Mouse (Mus musculus) limb, embryonic 13.5 days (tissue): ENCODE measurements around the gene Slc43a2. TPM values are rescaled to one million over a fixed set of nuclear protein-coding genes. Genes with fewer than 3 reads are reported as not detected.
A peak's percentile ranks its signal among the peaks of the same experiment; 100 is the strongest.
"Not testable (repeated sequence)": the region's sequence is repeated elsewhere in the genome, so short reads cannot be mapped to it uniquely, and the experiment has no call there.

Experiments
- ATAC-seq: fragments of 200-750 bp; cut with Nextera tagmentation; 2 replicates; pipeline ENCODE4 v1.8.0; 2017; ENCODE audit warnings: low read depth, moderate number of reproducible peaks, moderate TSS enrichment; ENCODE audit not compliant: low FRiP score
- H3K27ac ChIP-seq: fragments of 300-500 bp; sonication (generic); 2 replicates; pipeline ENCODE4 v1.5.1; 2015; ENCODE audit warnings: inconsistent platforms, mild to moderate bottlenecking, moderate library complexity
- H3K27me3 ChIP-seq: fragments of 300-500 bp; sonication (generic); 2 replicates; pipeline ENCODE4 v1.6.1; 2015; ENCODE audit warnings: mild to moderate bottlenecking, inconsistent platforms
- H3K36me3 ChIP-seq: fragments of 300-500 bp; sonication (generic); 2 replicates; pipeline ENCODE4 v1.6.1; 2015; ENCODE audit warnings: inconsistent platforms, mild to moderate bottlenecking, moderate library complexity
- H3K4me1 ChIP-seq: fragments of 300-500 bp; sonication (generic); 2 replicates; pipeline ENCODE4 v1.6.1; 2015; ENCODE audit warnings: inconsistent platforms
- H3K4me2 ChIP-seq: fragments of 300-500 bp; sonication (generic); replicated peaks from 2 replicates; pipeline ENCODE4 v1.6.1; 2015; ENCODE audit warnings: inconsistent platforms, mild to moderate bottlenecking, moderate library complexity
- H3K4me3 ChIP-seq: fragments of 300-500 bp; sonication (generic); 2 replicates; pipeline ENCODE4 v1.5.1; 2015; ENCODE audit warnings: moderate library complexity, mild to moderate bottlenecking, inconsistent platforms
- H3K9ac ChIP-seq: fragments of 300-500 bp; sonication (generic); 2 replicates; pipeline ENCODE4 v1.6.1; 2015; ENCODE audit warnings: mild to moderate bottlenecking, inconsistent platforms
- H3K9me3 ChIP-seq: fragments of 300-500 bp; sonication (generic); 2 replicates; pipeline ENCODE4 v1.6.1; 2016; ENCODE audit warnings: inconsistent platforms
- WGBS: fragments of 180-500 bp; shearing (Covaris S2); methylation state at CpG from one replicate; pipeline ENCODE4 v1.1.7; 2015; 5-methylcytosine and 5-hydroxymethylcytosine counted together
- polyA plus RNA-seq: library from polyadenylated mRNA; unstranded; fragments of >200 nt; fragmentation: Nextera tagmentation; extraction: Ambion mirVana; gene quantifications from 2 replicates; pipeline ENCODE4 v1.2.1, GENCODE M21; 2015

Gene Slc43a2
- polyA plus RNA-seq, 1 experiment from 2014 or later = 4.8 TPM

GRCm38 (mm10) chr11:75585978-75586377 lies 54.5 kb downstream of the Slc43a2 start:
- no peak for ATAC-seq
- WGBS = 77% methylated on average over 5 of the region's 5 CpGs

DNA sequence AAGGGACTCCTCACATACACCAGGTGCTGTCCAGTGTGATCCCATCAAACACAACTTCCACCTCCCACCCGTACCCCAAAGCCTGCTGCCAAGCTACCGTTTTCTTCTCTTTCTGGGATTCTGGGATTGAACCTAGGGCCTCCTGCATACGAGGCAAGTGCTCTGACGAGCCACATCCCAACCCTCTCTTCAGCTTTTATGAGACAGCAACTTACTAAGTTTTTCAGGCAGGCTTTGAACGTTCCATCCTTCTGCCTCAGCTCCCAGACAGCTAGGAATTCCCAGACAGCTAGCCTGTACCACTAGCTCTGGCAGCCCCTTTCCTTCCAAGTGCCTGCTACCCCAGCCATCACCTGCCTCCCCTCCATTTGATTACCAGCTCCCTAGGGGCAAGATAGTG lies 55.5 kb downstream of the Slc43a2 start:
- Histone ChIP-seq H3K36me3 (peaks cover 4% of the 10 kb centered on the region; the same call in 1 of the 2 replicates), H3K9ac (no peak overlapping the region), H3K4me1 (peaks cover 21% of the 10 kb centered on the region), H3K27ac (no peak overlapping the region), H3K9me3 (no peaks in the 10 kb centered on the region), H3K27me3 (no peaks in the 10 kb centered on the region), H3K4me3 (no peak overlapping the region), H3K4me2 (no peak overlapping the region)
- ATAC-seq = no peak
- WGBS = 77% methylated on average over 5 of the region's 5 CpGs

More at GRCm38 (mm10) chr11:75585978-75586377, 54.5 kb downstream of the Slc43a2 start:
- Histone ChIP-seq H3K27ac (no peak overlapping the region), H3K27me3 (no peaks in the 10 kb centered on the region), H3K4me2 (no peak overlapping the region), H3K4me1 (peaks cover 21% of the 10 kb centered on the region), H3K4me3 (no peak overlapping the region), H3K36me3 (no peaks in the 10 kb centered on the region), H3K9ac (no peak overlapping the region), H3K9me3 (no peaks in the 10 kb centered on the region)

DNA sequence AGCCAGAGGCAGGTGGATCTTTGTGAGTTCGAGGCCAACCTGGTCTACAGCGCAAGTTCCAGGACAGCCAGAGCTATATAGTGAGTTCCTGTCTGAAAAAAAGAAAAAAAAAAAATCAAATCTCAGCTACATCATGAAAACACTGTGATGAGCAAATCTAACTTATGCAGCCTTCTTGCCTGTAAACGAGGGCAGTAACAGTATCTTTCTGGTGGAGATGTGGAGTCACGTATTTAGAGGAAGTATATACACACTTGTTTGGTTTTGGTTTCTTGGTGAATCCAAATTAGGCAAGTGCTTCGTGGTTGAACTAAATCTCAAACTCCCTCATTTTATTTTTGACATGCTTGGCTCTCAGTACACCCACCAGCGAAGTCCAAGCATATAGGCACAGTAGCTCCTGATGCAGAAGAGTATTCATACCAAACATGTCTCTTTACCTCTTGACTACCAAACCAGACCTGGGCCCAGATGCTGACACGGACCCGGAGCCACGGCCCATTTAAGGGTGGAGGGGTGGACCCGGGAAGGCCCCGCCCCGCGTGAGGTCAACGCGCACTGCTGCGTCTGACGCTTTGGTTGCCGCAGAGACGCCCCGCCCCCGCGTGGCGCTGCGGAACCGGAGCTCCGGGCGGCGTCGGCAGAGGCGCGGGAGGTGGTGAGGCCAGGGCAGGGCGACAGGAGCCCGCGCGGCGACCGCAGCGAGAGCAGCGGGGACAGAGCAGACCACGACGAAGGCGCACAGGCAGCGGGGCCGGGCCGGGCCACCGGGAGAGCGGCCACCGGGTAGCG lies 56.2 kb downstream of the Slc43a2 start, which contains the start of gene Pitpna:
Gene Pitpna (plus strand): TSS at position 605 of the 792 bp plus-strand sequence.
- peak within 1 kb of the TSS; percentile 75 for H3K27ac ChIP-seq
- ATAC-seq = peak; percentile 95
- H3K4me2 ChIP-seq = peak within 1 kb of the TSS; percentile 91
- H3K36me3 ChIP-seq = peaks cover 11% of the 10 kb centered on the region
- peak within 1 kb of the TSS; percentile 96 for H3K4me3 ChIP-seq
- peaks cover 21% of the 10 kb centered on the region for H3K4me1 ChIP-seq
- no peaks in the 10 kb centered on the region for H3K27me3 ChIP-seq
- peak within 1 kb of the TSS; percentile 92 for H3K9ac ChIP-seq
- WGBS = 6% methylated on average over 48 of the region's 49 CpGs
- no peaks in the 10 kb centered on the region for H3K9me3 ChIP-seq

- H3K27ac ChIP-seq = peak overlapping the region; percentile 75
- H3K27me3 ChIP-seq = no peaks in the 10 kb centered on the region
- H3K4me2 ChIP-seq = peak overlapping the region; percentile 91
- peak overlapping the region; percentile 96 for H3K4me3 ChIP-seq
- H3K36me3 ChIP-seq = peaks cover 18% of the 10 kb centered on the region
- H3K9me3 ChIP-seq = no peaks in the 10 kb centered on the region
- WGBS = 1% methylated on average over 37 of the region's 37 CpGs
- ATAC-seq = peak; percentile 76
- peaks cover 21% of the 10 kb centered on the region for H3K4me1 ChIP-seq
- H3K9ac ChIP-seq = peak overlapping the region; percentile 92
Measured at GRCm38 (mm10) chr11:75588285-75588941, 56.9 kb downstream of the Slc43a2 start.

GRCm38 (mm10) chr11:75592612-75593011 lies 61.1 kb downstream of the Slc43a2 start:
- 89% methylated on average over 5 of the region's 5 CpGs for WGBS

GRCm38 (mm10) chr11:75594431-75594830 lies 62.9 kb downstream of the Slc43a2 start:
- H3K9ac ChIP-seq = no peak overlapping the region
- no peaks in the 10 kb centered on the region for H3K9me3 ChIP-seq
- 79% methylated on average over 9 of the region's 9 CpGs for WGBS
- no peak overlapping the region for H3K4me2 ChIP-seq
- peaks cover 8% of the 10 kb centered on the region for H3K4me1 ChIP-seq
- H3K27me3 ChIP-seq = no peaks in the 10 kb centered on the region
- H3K27ac ChIP-seq = no peak overlapping the region
- no peak for ATAC-seq
- peaks cover 74% of the 10 kb centered on the region for H3K36me3 ChIP-seq
- H3K4me3 ChIP-seq = no peak overlapping the region

More at GRCm38 (mm10) chr11:75592612-75593011, 61.1 kb downstream of the Slc43a2 start:
- Histone ChIP-seq H3K4me2 (no peak overlapping the region), H3K4me3 (no peak overlapping the region), H3K4me1 (peaks cover 18% of the 10 kb centered on the region), H3K27me3 (no peaks in the 10 kb centered on the region), H3K27ac (no peak overlapping the region), H3K9ac (no peak overlapping the region), H3K9me3 (no peaks in the 10 kb centered on the region), H3K36me3 (peaks cover 59% of the 10 kb centered on the region)
- no peak for ATAC-seq

DNA sequence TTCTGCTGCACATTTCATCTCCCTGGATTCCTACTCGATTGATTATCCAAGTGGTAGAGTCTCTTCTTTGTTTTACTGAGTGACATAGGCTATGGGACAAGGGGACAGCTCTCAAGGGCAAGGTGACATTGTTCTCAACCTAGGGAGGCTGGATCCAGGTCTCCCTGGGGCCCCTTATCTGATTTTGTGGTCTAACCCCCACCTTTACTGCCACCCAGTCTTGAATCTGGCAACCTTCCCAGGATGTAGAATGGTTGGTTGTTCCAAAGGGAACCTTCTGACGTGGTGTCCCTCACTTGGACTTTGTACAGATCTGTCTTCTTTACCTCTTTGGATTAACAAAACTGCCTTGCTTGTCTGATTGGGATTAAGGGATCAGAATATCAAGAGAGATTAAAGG lies 63.9 kb downstream of the Slc43a2 start:
- 78% methylated on average over 2 of the region's 2 CpGs for WGBS
- Histone ChIP-seq H3K36me3 (peaks cover 80% of the 10 kb centered on the region), H3K4me2 (no peak overlapping the region), H3K9me3 (no peaks in the 10 kb centered on the region), H3K4me1 (no peaks in the 10 kb centered on the region), H3K27me3 (no peaks in the 10 kb centered on the region), H3K9ac (peak overlapping the region; percentile 2; the same call in 1 of the 2 replicates), H3K4me3 (no peak overlapping the region), H3K27ac (no peak overlapping the region)
- ATAC-seq = no peak

- H3K4me3 ChIP-seq = no peak overlapping the region
- H3K27ac ChIP-seq = no peak overlapping the region
- no peak overlapping the region for H3K4me2 ChIP-seq
- no peaks in the 10 kb centered on the region for H3K9me3 ChIP-seq
- no peaks in the 10 kb centered on the region for H3K27me3 ChIP-seq
- no peak for ATAC-seq
- H3K9ac ChIP-seq = peak overlapping the region; percentile 2; the same call in 1 of the 2 replicates
- H3K36me3 ChIP-seq = peaks cover 84% of the 10 kb centered on the region
- WGBS = 84% methylated on average over 7 of the region's 7 CpGs
- H3K4me1 ChIP-seq = no peaks in the 10 kb centered on the region
Measured at GRCm38 (mm10) chr11:75595816-75596215, 64.3 kb downstream of the Slc43a2 start.

GRCm38 (mm10) chr11:75596726-75597255 lies 65.3 kb downstream of the Slc43a2 start:
- Histone ChIP-seq H3K4me3 (no peak overlapping the region), H3K9ac (no peak overlapping the region), H3K4me1 (no peaks in the 10 kb centered on the region), H3K4me2 (no peak overlapping the region), H3K27ac (no peak overlapping the region), H3K27me3 (no peaks in the 10 kb centered on the region), H3K36me3 (peaks cover 91% of the 10 kb centered on the region), H3K9me3 (no peaks in the 10 kb centered on the region)
- ATAC-seq = no peak
- WGBS = 83% methylated on average over 3 of the region's 3 CpGs

DNA sequence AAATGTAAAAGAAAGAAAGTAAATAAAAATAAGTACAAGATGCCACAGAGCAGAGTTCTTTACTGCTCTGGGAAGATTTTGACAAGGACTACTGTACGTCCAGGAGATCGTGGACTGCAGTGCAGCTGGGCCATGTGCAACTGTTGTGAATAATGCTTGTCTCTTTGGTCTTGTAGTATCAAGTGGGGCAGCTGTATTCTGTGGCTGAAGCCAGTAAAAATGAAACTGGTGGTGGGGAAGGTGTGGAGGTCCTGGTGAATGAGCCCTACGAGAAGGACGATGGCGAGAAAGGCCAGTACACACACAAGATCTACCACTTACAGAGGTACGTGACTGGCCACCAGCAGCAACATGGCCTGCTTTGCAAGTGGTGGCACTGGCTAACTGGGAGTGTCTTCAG lies 66.5 kb downstream of the Slc43a2 start:
- WGBS = 91% methylated on average over 6 of the region's 6 CpGs

DNA sequence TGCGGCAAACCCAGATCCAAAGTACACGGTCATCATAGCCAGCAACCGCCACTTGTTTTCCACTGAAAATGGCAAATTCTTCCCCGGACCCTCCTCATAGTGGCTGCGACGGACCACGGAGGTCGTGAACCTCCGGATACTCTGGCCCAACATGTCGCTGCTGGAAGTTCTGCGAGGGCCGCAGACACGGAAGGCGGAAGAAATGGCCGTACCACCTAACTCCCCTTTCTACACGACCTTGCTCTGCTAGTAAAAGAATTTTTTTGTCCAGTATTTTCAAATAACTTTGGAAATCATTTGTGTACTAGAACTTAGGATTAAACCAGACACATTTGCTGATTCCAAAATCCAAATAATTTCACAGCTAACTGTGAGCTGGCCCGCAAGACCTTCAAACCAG lies 68.3 kb downstream of the Slc43a2 start:
- not testable (repeated sequence) for H3K4me3 ChIP-seq, H3K27ac ChIP-seq, H3K4me1 ChIP-seq, H3K9me3 ChIP-seq, H3K9ac ChIP-seq, H3K4me2 ChIP-seq, H3K27me3 ChIP-seq, ATAC-seq
- WGBS = 95% methylated on average over 17 of the region's 17 CpGs
- H3K36me3 ChIP-seq = peaks cover 89% of the 10 kb centered on the region

More for the DNA sequence above, 66.5 kb downstream of the Slc43a2 start:
- no peaks in the 10 kb centered on the region for H3K9me3 ChIP-seq
- H3K27ac ChIP-seq = no peak overlapping the region
- peaks cover 92% of the 10 kb centered on the region for H3K36me3 ChIP-seq
- H3K4me2 ChIP-seq = no peak overlapping the region
- no peaks in the 10 kb centered on the region for H3K4me1 ChIP-seq
- H3K9ac ChIP-seq = no peak overlapping the region
- no peak overlapping the region for H3K4me3 ChIP-seq
- no peaks in the 10 kb centered on the region for H3K27me3 ChIP-seq
- ATAC-seq = no peak

DNA sequence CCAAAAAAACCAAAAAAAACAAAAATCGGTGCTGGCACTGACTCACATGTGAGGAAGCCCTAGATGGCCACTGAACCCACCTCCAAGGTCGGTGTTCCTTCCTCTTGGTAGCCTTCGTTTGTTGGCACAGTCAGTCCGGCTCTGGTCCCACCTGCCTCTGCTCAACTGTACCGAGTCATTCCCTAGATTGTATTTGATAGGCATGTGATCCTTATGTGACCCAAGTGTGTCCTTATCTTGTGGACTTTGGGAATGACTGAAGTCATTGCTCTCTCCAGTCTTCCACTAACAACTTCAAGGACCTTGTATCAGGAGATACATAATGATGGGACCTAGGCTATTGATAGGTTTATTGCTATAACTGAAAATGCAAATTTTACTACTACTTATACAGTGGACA lies 73.3 kb downstream of the Slc43a2 start:
- H3K36me3 ChIP-seq = peaks cover 91% of the 10 kb centered on the region
- H3K4me1 ChIP-seq = no peaks in the 10 kb centered on the region
- no peak for ATAC-seq
- no peak overlapping the region for H3K27ac ChIP-seq
- H3K9me3 ChIP-seq = no peaks in the 10 kb centered on the region
- H3K4me2 ChIP-seq = no peak overlapping the region
- no peaks in the 10 kb centered on the region for H3K27me3 ChIP-seq
- no peak overlapping the region for H3K9ac ChIP-seq
- H3K4me3 ChIP-seq = no peak overlapping the region
- WGBS = 88% methylated on average over 5 of the region's 5 CpGs
